Mouse (Mus musculus) ES-E14 (cell line): ENCODE results near the gene Phlpp1. TPM values are rescaled to one million over a fixed set of nuclear protein-coding genes. Genes with fewer than 3 reads are reported as not detected.

Source experiments
- DNase-seq: peaks from one replicate; pipeline ENCODE4 v3.0.0-alpha.2; 2013; ENCODE audit warnings: low read depth, low spot score
- H3K27ac ChIP-seq: 2 replicates; pipeline ENCODE4 v1.5.1; 2012; ENCODE audit warnings: low read depth, mild to moderate bottlenecking, low read length, moderate library complexity, mixed read lengths; ENCODE audit not compliant: poor library complexity, insufficient read depth, severe bottlenecking
- H3K36me3 ChIP-seq: 2 replicates; pipeline ENCODE4 v1.6.1; 2012; ENCODE audit warnings: mild to moderate bottlenecking, low read length, moderate library complexity, mixed read lengths; ENCODE audit not compliant: control insufficient read depth, poor library complexity, insufficient read depth, severe bottlenecking
- H3K4me1 ChIP-seq, 2 experiments: fragments of 150-350 bp in 1 of 2; sonication (generic) in 1 of 2; 2 replicates each; pipeline ENCODE4 v1.6.1; 2012; ENCODE audit warnings: low read length in 2 of 2, mild to moderate bottlenecking in 1 of 2, mixed read lengths in 1 of 2; ENCODE audit not compliant: control insufficient read depth in 2 of 2, insufficient read depth in 2 of 2, poor library complexity in 1 of 2
- H3K4me3 ChIP-seq, 2 experiments: fragments of 150-350 bp in 1 of 2; sonication (generic) in 1 of 2; 2 replicates each; pipeline ENCODE4 v1.5.1; 2012; ENCODE audit warnings: low read length in 2 of 2, low read depth in 1 of 2, mild to moderate bottlenecking in 1 of 2, mixed read lengths in 1 of 2; ENCODE audit not compliant: insufficient read depth in 1 of 2, poor library complexity in 1 of 2, severe bottlenecking in 1 of 2
- H3K9ac ChIP-seq: 2 replicates; pipeline ENCODE4 v1.6.1; 2012; ENCODE audit warnings: low read depth, mild to moderate bottlenecking, low read length, mixed read lengths; ENCODE audit not compliant: poor library complexity, insufficient read depth, severe bottlenecking
- H3K9me3 ChIP-seq: fragments of 150-350 bp; sonication (generic); 2 replicates; pipeline ENCODE4 v1.6.1; 2012; ENCODE audit warnings: low read depth, mild to moderate bottlenecking, low read length; ENCODE audit not compliant: control insufficient read depth, insufficient read depth
- CHD2 ChIP-seq: IDR thresholded peaks from 2 replicates; pipeline ENCODE4 v1.6.1; 2014; ENCODE audit warnings: mild to moderate bottlenecking, low read depth, low read length, inconsistent platforms
- HCFC1 ChIP-seq: IDR thresholded peaks from 2 replicates; pipeline ENCODE4 v1.6.1; 2012; ENCODE audit warnings: low read length, inconsistent platforms, borderline replicate concordance; ENCODE audit not compliant: insufficient read depth
- MAFK ChIP-seq: IDR thresholded peaks from 2 replicates; pipeline ENCODE4 v1.6.1; 2014; ENCODE audit warnings: mild to moderate bottlenecking, low read depth, low read length, inconsistent platforms; ENCODE audit not compliant: insufficient read depth
- ZC3H11A ChIP-seq: IDR thresholded peaks from 2 replicates; pipeline ENCODE4 v1.6.1; 2012; ENCODE audit warnings: low read depth, mild to moderate bottlenecking, inconsistent platforms, low read length, borderline replicate concordance
- ZNF384 ChIP-seq: IDR thresholded peaks from 2 replicates; pipeline ENCODE4 v1.6.1; 2012; ENCODE audit warnings: low read depth, low read length, inconsistent platforms
- in situ Hi-C, 2 experiments: fragments of 600-800 bp; cut with MboI; formaldehyde crosslinking; loops; one replicate each; pipeline ENCODE4 v1.15.1; 2025; ENCODE audit warnings: low sequenced_read_pairs in 2 of 2, inconsistent platforms in 1 of 2; ENCODE audit not compliant: unreplicated experiment in 2 of 2
- total RNA-seq: library from RNA; depleted of rRNA; stranded (reverse); fragments of 300-350 nt; gene quantifications from 2 replicates; pipeline ENCODE4 v1.2.3, GENCODE M21; 2012

Phlpp1 gene
- total RNA-seq, 1 experiment: 4.5 TPM

DNA sequence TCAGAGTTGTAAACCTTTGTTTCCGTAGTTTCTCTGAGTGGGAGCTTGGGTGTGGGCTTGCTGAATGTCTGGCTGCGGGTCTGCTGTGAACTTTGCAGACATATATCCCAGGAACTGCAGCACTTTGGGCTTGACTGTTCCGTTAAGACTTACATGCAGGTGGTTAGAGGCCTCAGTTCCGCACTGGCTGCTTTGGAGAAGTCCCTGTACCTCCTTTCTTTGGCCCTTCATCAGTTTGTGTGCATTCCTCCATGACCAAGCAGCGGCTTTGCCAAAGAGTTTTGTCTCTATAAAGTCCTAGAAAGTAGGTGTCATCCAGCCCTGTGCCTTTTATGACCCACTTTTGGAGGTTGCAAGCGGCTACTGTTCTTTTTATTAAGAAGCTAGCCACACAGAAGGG, 102.2 kb downstream of the Phlpp1 start:
- DNase-seq: no peak
- in situ Hi-C loops: no loop called here

GRCm38 (mm10) chr1:106274561-106275001, 103.0 kb downstream of the Phlpp1 start:
- H3K4me1 ChIP-seq: peaks cover 5 to 8% of the 10 kb centered on the region in 2 experiments; a peak in 2 of 4 replicates
- no peak overlapping the region for H3K27ac ChIP-seq
- no peak for DNase-seq
- H3K36me3 ChIP-seq: no peaks in the 10 kb centered on the region
- in situ Hi-C loops: no loop called here
- H3K9ac ChIP-seq: no peak overlapping the region
- no peak for TF ChIP-seq MAFK
- no peak for TF ChIP-seq ZC3H11A
- TF ChIP-seq HCFC1: no peak
- TF ChIP-seq CHD2: no peak
- TF ChIP-seq ZNF384: no peak
- H3K4me3 ChIP-seq: no peak overlapping the region
- no peaks in the 10 kb centered on the region for H3K9me3 ChIP-seq

More for the DNA sequence above, 102.2 kb downstream of the Phlpp1 start:
- no peak overlapping the region for H3K4me3 ChIP-seq
- TF ChIP-seq MAFK (no peak), HCFC1 (no peak), ZNF384 (no peak), ZC3H11A (no peak), CHD2 (no peak)
- no peak overlapping the region for H3K27ac ChIP-seq
- no peaks in the 10 kb centered on the region for H3K9me3 ChIP-seq
- peaks cover 5% of the 10 kb centered on the region in 2 experiments; a peak in 2 of 4 replicates for H3K4me1 ChIP-seq
- H3K9ac ChIP-seq: no peak overlapping the region
- H3K36me3 ChIP-seq: no peaks in the 10 kb centered on the region

DNA sequence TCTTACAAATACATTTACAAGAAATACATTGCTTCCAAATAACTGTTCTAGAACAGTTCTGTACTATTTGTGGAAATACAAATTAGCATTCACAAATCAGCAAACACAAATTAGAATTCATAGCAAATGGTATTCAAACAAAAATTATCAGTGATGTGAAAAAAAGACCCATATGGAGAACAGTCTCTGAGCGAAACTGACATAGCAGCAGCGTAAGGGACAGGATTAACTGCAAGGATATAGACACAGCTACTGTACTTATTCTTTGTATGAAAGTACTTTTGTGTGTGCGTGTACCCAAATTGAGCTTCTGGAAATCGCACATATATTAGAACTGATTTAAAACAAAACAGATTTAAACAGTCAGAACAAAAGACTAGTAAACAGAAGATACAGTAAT, 103.6 kb downstream of the Phlpp1 start:
- Histone ChIP-seq H3K9me3 (no peaks in the 10 kb centered on the region), H3K9ac (no peak overlapping the region), H3K36me3 (no peaks in the 10 kb centered on the region), H3K4me3 (no peak overlapping the region), H3K4me1 (peaks cover 5 to 10% of the 10 kb centered on the region in 2 experiments; a peak in 2 of 4 replicates), H3K27ac (no peak overlapping the region)
- in situ Hi-C loops: no loop called here
- no peak for DNase-seq
- TF ChIP-seq CHD2 (no peak), ZC3H11A (no peak), ZNF384 (no peak), MAFK (no peak), HCFC1 (no peak)

DNA sequence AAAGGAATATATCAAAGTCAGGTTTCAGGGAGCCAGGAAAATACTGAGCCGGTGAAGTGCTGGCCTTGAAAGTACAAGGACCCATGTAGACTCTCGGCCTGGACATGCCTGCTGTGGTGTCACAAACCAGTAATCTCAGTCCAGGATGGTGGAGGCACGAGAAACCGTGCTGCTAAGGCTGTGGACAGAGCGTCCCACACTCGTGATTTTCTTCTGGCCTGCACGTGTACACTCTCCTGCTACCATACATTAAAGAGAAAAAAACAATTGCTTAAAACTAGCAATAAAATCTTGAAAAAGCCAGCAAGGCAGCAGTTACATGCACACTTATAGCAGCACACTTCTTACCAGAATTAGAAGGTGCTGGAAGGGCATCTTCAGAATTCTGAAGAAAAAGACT, 104.2 kb downstream of the Phlpp1 start:
- H3K36me3 ChIP-seq: no peaks in the 10 kb centered on the region
- DNase-seq: no peak
- H3K4me1 ChIP-seq: peaks cover 5 to 12% of the 10 kb centered on the region in 2 experiments; a peak in 2 of 4 replicates
- no peak for TF ChIP-seq ZC3H11A
- no peak for TF ChIP-seq ZNF384
- no peak for TF ChIP-seq MAFK
- no peak for TF ChIP-seq HCFC1
- no peak for TF ChIP-seq CHD2
- no peak overlapping the region for H3K4me3 ChIP-seq
- in situ Hi-C loops: no loop called here
- H3K27ac ChIP-seq: no peak overlapping the region
- no peak overlapping the region for H3K9ac ChIP-seq
- no peaks in the 10 kb centered on the region for H3K9me3 ChIP-seq

GRCm38 (mm10) chr1:106276824-106277223, 105.3 kb downstream of the Phlpp1 start:
- peaks cover 5 to 12% of the 10 kb centered on the region in 2 experiments; a peak in 2 of 4 replicates for H3K4me1 ChIP-seq
- in situ Hi-C loops: no loop called here

More at GRCm38 (mm10) chr1:106276824-106277223, 105.3 kb downstream of the Phlpp1 start:
- H3K4me3 ChIP-seq: no peak overlapping the region
- no peak for DNase-seq
- TF ChIP-seq HCFC1 (no peak), ZC3H11A (no peak), MAFK (no peak), CHD2 (no peak), ZNF384 (no peak)
- H3K36me3 ChIP-seq: no peaks in the 10 kb centered on the region
- no peak overlapping the region for H3K9ac ChIP-seq
- no peaks in the 10 kb centered on the region for H3K9me3 ChIP-seq
- H3K27ac ChIP-seq: no peak overlapping the region
